Mouse (Mus musculus): ENCODE measurements around the gene Lrrc8c.

- no peak for TF ChIP-seq CTCF (IDR thresholded peaks at IDR 0.05; ENCODE audit: low read depth)
- no peak for TF ChIP-seq EP300 (IDR thresholded peaks at IDR 0.05; ENCODE audit: low read depth)
These were observed 29.0 kb upstream of the Lrrc8c start for GRCm38 (mm10) chr5:105490211-105490610.

Measured in liver, embryonic 14.5 days (tissue).